ENCODE assay signal across 20 mouse cellular contexts in the genomic region with DNA sequence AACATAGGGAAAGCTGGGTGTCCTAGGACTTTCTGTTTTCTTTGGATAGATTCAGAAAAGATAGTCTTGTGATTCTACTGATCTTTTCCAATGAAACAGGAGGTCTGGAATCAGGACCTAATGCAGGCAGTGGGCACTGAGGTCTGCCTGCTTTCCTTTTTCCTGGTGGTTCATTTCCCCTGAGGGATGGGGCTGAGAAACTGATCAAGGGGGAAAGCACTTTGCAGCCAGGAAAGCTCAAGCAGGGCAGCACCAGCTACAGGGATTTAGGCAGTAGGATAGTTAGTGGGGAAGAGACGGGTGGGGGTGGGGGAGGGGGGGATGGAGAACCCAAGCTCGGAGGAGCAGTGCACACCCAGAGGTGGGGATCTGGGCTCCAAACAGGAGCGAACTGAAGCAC. TPM values are rescaled to one million over a fixed set of nuclear protein-coding genes. Genes with fewer than 3 reads are reported as not detected.
DNase-seq lines count a peak whose midpoint lies in the region; ATAC-seq and TF ChIP-seq lines count a peak whose summit lies in the region.
"Had no signal": no experiment of that assay in that cellular context is flagged by ENCODE, and none has a peak within 500 bp of the region (broad histone marks: within the 10 kb centered on the region; RNA-seq: fewer than 3 reads in every experiment).

No protein-coding gene starts in this region.

- WGBS in heart, embryonic 10.5 days = 36% methylated on average over 3 of the region's 3 CpGs
- WGBS in heart, embryonic 14.5 days = 35% methylated on average over 3 of the region's 3 CpGs
- WGBS in heart, embryonic 16.5 days = 50% methylated on average over 3 of the region's 3 CpGs
- 45% methylated on average over 3 of the region's 3 CpGs for WGBS in heart, postnatal 0 days

- peaks cover 13% of the 10 kb centered on the region for H3K36me3 ChIP-seq in heart, embryonic 10.5 days
- H3K36me3 ChIP-seq in heart, embryonic 14.5 days (ENCODE audit: control insufficient read depth, insufficient read depth, low read length) = peaks cover 54% of the 10 kb centered on the region
- peaks cover 27% of the 10 kb centered on the region for H3K36me3 ChIP-seq in heart, embryonic 16.5 days (ENCODE audit: control insufficient read depth, insufficient read depth)
- peaks cover 77% of the 10 kb centered on the region for H3K36me3 ChIP-seq in heart, postnatal 0 days (replicated peaks; ENCODE audit: control insufficient read depth, insufficient read depth, low read length)

- H3K4me3 ChIP-seq in heart, embryonic 10.5 days = no peak overlapping the region
- no peak overlapping the region for H3K4me3 ChIP-seq in heart, embryonic 14.5 days (ENCODE audit: control insufficient read depth in 1 of 2, insufficient read depth in 1 of 2, low read depth in 1 of 2, low read length in 2 of 2)
- no peak overlapping the region for H3K4me3 ChIP-seq in heart, embryonic 16.5 days (ENCODE audit: low read length)
- no peak overlapping the region for H3K4me3 ChIP-seq in heart, postnatal 0 days (ENCODE audit: low read depth, low read length)
- H3K4me3 ChIP-seq: embryonic facial prominence, embryonic 15.5 days; erythroblast, embryonic 14.5 days; forebrain, embryonic 10.5 days; hindbrain, embryonic 10.5 days; intestine, embryonic 15.5 days had no signal

- no peak for ATAC-seq in heart, embryonic 14.5 days (ENCODE audit: insufficient number of reproducible peaks, insufficient read depth, low FRiP score, low read depth)
- ATAC-seq in heart, embryonic 16.5 days (replicated peaks; ENCODE audit: extremely low read depth, insufficient read depth, low FRiP score) = no peak
- ATAC-seq in heart, postnatal 0 days (ENCODE audit: insufficient read depth, low read depth) = no peak
- ATAC-seq: forebrain, embryonic 14.5 days; intestine, embryonic 15.5 days had no signal

- 0 out of 2 replicates have a peak overlapping the region, but pooled peaks have one; percentile 10 for H3K9ac ChIP-seq in heart, embryonic 14.5 days (ENCODE audit: low read length)
- H3K9ac ChIP-seq in heart, embryonic 16.5 days (ENCODE audit: low read length) = no peak overlapping the region
- no peak overlapping the region for H3K9ac ChIP-seq in heart, postnatal 0 days (replicated peaks; ENCODE audit: low read depth, low read length)
- H3K9ac ChIP-seq: embryonic facial prominence, embryonic 15.5 days; hindbrain, embryonic 14.5 days; intestine, embryonic 15.5 days had no signal

- peaks cover 32% of the 10 kb centered on the region for H3K4me1 ChIP-seq in heart, embryonic 10.5 days
- peaks cover 18 to 28% of the 10 kb centered on the region in 2 experiments for H3K4me1 ChIP-seq in heart, embryonic 14.5 days (ENCODE audit: control insufficient read depth in 2 of 2, insufficient read depth in 2 of 2, low read length in 2 of 2)
- H3K4me1 ChIP-seq in heart, embryonic 16.5 days (ENCODE audit: control insufficient read depth, insufficient read depth, low read length) = peaks cover 26% of the 10 kb centered on the region
- H3K4me1 ChIP-seq in heart, postnatal 0 days (ENCODE audit: control insufficient read depth, insufficient read depth) = peaks cover 24% of the 10 kb centered on the region

- H3K9me3 ChIP-seq in heart, embryonic 10.5 days = no peaks in the 10 kb centered on the region
- peaks cover 3% of the 10 kb centered on the region; the same call in 1 of the 2 replicates for H3K9me3 ChIP-seq in heart, embryonic 14.5 days (ENCODE audit: control insufficient read depth, low read length)
- H3K9me3 ChIP-seq in heart, embryonic 16.5 days (replicated peaks; ENCODE audit: control insufficient read depth, low read length) = no peaks in the 10 kb centered on the region
- H3K9me3 ChIP-seq in heart, postnatal 0 days (replicated peaks; ENCODE audit: control insufficient read depth, low read length) = no peaks in the 10 kb centered on the region
- H3K9me3 ChIP-seq: embryonic facial prominence, embryonic 15.5 days; forebrain, embryonic 10.5 days; G1E; hindbrain, embryonic 10.5 days; intestine, embryonic 15.5 days had no signal

- H3K27ac ChIP-seq in heart, embryonic 10.5 days = peak overlapping the region; percentile 23; the same call in 1 of the 2 replicates
- peak overlapping the region; percentile 75 to 82 for H3K27ac ChIP-seq in heart, embryonic 14.5 days (replicated peaks in 1 of 2; ENCODE audit: control insufficient read depth in 1 of 2, insufficient read depth in 1 of 2, low read depth in 2 of 2, low read length in 2 of 2)
- peak overlapping the region; percentile 76 for H3K27ac ChIP-seq in heart, embryonic 16.5 days (ENCODE audit: low read length)
- H3K27ac ChIP-seq in heart, postnatal 0 days (ENCODE audit: low read depth) = peak overlapping the region; percentile 46
- H3K27ac ChIP-seq: embryonic facial prominence, embryonic 15.5 days; forebrain, embryonic 10.5 days; hindbrain, embryonic 10.5 days; hindbrain, embryonic 14.5 days; intestine, embryonic 15.5 days had no signal

- DNase-seq in heart, embryonic 10.5 days (ENCODE audit: low spot score) = no peak
- DNase-seq in heart, postnatal 14 days = no peak
- no peak for DNase-seq in heart, adult 8-10 months (ENCODE audit: low spot score)
- no peak for DNase-seq in heart, postnatal 0 days (ENCODE audit: low spot score)
- DNase-seq: cerebellum, adult 11 months; cerebellum, adult 8-10 months; cerebellum, postnatal 14 days; embryo, embryonic 11 days; gastrocnemius, postnatal 10 days; kidney, adult 18-20 months had no signal

- TF ChIP-seq CTCF in heart, postnatal 0 days (IDR thresholded peaks at IDR 0.05; ENCODE audit: low read depth) = no peak

- intact Hi-C loops in heart, postnatal 14 days (cut with DNase I) = no loop called here

- H3K27me3 ChIP-seq in heart, embryonic 10.5 days (ENCODE audit: insufficient read depth, poor library complexity, severe bottlenecking) = no peaks in the 10 kb centered on the region
- no peaks in the 10 kb centered on the region for H3K27me3 ChIP-seq in heart, embryonic 14.5 days (ENCODE audit: control insufficient read depth, insufficient read depth, low read length)
- H3K27me3 ChIP-seq in heart, embryonic 16.5 days (ENCODE audit: control insufficient read depth, insufficient read depth, low read length) = no peaks in the 10 kb centered on the region
- H3K27me3 ChIP-seq in heart, postnatal 0 days (ENCODE audit: control insufficient read depth, insufficient read depth, low read length) = no peaks in the 10 kb centered on the region
- H3K27me3 ChIP-seq: embryonic facial prominence, embryonic 15.5 days; intestine, embryonic 15.5 days had no signal

- H3K4me2 ChIP-seq in heart, embryonic 14.5 days (ENCODE audit: low read length) = no peak overlapping the region
- no peak overlapping the region for H3K4me2 ChIP-seq in heart, embryonic 16.5 days (ENCODE audit: low read depth, low read length)
- H3K4me2 ChIP-seq in heart, postnatal 0 days (ENCODE audit: low read depth, low read length) = no peak overlapping the region
- H3K4me2 ChIP-seq: embryonic facial prominence, embryonic 15.5 days; hindbrain, embryonic 14.5 days; intestine, embryonic 15.5 days had no signal

- TF ChIP-seq EP300 in heart, postnatal 0 days (IDR thresholded peaks at IDR 0.05; ENCODE audit: low read depth) = no peak

RNA-seq across cellular contexts. Expression of a gene that starts 33.7 kb away (rescaled TPM):
- 17.9 and 25.8 TPM in 2 replicates for polyA plus RNA-seq in heart, embryonic 10.5 days (2016; fragmentation: Nextera tagmentation; extraction: Ambion mirVana)
- 10 to 100 TPM; 22.2 to 22.7 TPM for total RNA-seq in heart, postnatal 14 days (2021)
- 31.7 and 38.0 TPM in 2 replicates for polyA plus RNA-seq in heart, embryonic 14.5 days (2014; fragmentation: Nextera tagmentation; extraction: Ambion mirVana)
- 10 to 100 TPM; 26.0 to 33.9 (median 26.9) TPM for total RNA-seq in heart, adult 8-10 months (2022)
- 36.5 and 50.3 TPM in 2 replicates for polyA plus RNA-seq in heart, embryonic 16.5 days (2015; fragmentation: Nextera tagmentation; extraction: Ambion mirVana)
- 55.1 and 70.0 TPM in 2 replicates for total RNA-seq in heart, postnatal 0 days (2014; rRNA removed; ENCODE audit: low replicate concordance)
- 22.3 and 23.0 TPM in 2 replicates for polyA plus RNA-seq in heart, postnatal 0 days (2015; fragmentation: Nextera tagmentation; extraction: Ambion mirVana)

Comparison
In these comparisons a context has a peak if more than half of its experiments do, and no peak if none do; other contexts are left out.
1. H3K27ac ChIP-seq: peak in every context shown above with its lines; median percentile 78 in heart, embryonic 14.5 days; 76 in heart, embryonic 16.5 days; 46 in heart, postnatal 0 days; 23 in heart, embryonic 10.5 days.